Mouse (Mus musculus): Measurements from ENCODE around the gene Fzd4.

The Fzd4 gene

DNA sequence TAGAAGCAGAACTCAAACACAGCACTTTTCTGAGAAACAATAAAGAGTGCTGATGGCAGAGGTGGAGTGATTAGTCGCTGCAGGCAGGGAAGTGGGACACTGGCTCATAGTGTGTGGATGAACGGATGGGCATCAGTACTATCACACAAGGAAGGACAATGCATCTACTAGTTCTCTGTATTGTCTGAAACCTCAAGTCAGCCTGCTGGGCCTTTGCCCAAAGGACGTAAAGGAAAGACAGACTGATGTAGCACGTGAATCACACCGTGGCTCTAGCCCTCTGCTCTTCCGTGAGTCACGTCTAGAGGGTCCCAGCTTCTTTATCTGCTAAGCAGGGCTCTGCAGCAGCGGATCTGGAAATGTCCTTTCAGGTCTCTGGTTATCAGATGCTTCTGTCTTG lies 7.8 kb upstream of the Fzd4 start:
- CTCF ChIA-PET: interaction anchor here in 1 of 4 experiments (0.5 kb wide), 1 partner anchor 495 kb away, joined by 3 read pairs; no protein-coding TSS in a partner anchor
- POLR2A ChIA-PET: interaction anchor here in 1 of 4 experiments (0.6 to 1.2 kb wide), 2 partner anchors 9 to 28 kb away, joined by 3 read pairs; no protein-coding TSS in a partner anchor

GRCm38 (mm10) chr7:89397837-89398534 lies 6.2 kb upstream of the Fzd4 start:
- POLR2A ChIA-PET: interaction anchor here in 1 of 4 experiments (1.7 kb wide), 1 partner anchor 21 kb away, joined by 3 read pairs; no protein-coding TSS in a partner anchor
- CTCF ChIA-PET: no interaction called here

DNA sequence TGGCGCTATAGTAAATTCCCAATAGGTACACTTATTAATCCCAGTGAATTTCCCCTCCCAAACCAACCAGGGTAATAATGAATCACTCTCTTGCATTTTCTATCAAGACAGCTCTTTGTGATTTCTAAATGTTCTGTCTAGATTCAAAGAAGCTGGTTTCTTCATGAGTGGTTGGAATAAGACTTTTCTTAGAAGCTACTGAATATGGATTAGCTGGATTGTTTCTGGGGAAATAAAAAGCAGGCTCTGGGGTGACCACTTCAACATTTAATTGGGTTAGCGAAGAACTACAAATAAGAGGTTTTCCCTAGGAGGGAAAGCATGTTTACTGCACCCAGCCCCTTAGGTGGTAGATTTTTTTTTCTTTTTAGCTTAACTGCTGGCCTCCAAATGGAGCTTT lies 3.4 kb upstream of the Fzd4 start:
- POLR2A ChIA-PET: no interaction called here
- CTCF ChIA-PET: interaction anchor here in 2 of 4 experiments (0.5 to 0.6 kb wide), 2 partner anchors 464 to 491 kb away, joined by 3 to 9 read pairs; no protein-coding TSS in a partner anchor

GRCm38 (mm10) chr7:89401136-89401858 lies 2.9 kb upstream of the Fzd4 start:
- CTCF ChIA-PET: interaction anchor here in 2 of 4 experiments (0.5 to 0.6 kb wide), 2 partner anchors 463 to 490 kb away, joined by 3 to 9 read pairs; no protein-coding TSS in a partner anchor
- POLR2A ChIA-PET: interaction anchor here in 2 of 4 experiments (0.6 to 1.2 kb wide), 5 partner anchors 9 to 1007 kb away, joined by 3 to 8 read pairs (median 4); no protein-coding TSS in a partner anchor

DNA sequence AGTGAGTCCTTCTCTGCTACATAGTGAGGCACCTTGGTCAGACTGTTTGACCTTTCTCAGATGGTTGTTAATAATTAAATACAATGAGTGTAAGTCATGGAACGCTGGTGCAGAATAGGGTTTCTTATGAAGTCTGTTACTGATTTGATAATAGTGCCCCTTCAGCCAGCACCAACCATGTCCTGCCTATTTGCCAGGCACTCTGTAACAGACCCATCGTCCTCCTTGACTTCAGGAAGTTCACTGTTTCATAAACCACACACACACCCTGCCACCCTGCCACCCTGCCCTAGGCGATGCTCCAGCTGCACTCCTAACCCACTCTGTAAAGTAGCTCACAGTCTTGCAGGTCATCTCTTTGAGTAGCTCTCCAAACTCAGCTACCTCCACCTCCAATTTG lies 2.2 kb upstream of the Fzd4 start:
- POLR2A ChIA-PET: interaction anchor here in 3 of 4 experiments (0.6 to 1.2 kb wide), 8 partner anchors 9 to 1067 kb away, joined by 3 to 8 read pairs (median 3); no protein-coding TSS in a partner anchor
- CTCF ChIA-PET: no interaction called here

DNA sequence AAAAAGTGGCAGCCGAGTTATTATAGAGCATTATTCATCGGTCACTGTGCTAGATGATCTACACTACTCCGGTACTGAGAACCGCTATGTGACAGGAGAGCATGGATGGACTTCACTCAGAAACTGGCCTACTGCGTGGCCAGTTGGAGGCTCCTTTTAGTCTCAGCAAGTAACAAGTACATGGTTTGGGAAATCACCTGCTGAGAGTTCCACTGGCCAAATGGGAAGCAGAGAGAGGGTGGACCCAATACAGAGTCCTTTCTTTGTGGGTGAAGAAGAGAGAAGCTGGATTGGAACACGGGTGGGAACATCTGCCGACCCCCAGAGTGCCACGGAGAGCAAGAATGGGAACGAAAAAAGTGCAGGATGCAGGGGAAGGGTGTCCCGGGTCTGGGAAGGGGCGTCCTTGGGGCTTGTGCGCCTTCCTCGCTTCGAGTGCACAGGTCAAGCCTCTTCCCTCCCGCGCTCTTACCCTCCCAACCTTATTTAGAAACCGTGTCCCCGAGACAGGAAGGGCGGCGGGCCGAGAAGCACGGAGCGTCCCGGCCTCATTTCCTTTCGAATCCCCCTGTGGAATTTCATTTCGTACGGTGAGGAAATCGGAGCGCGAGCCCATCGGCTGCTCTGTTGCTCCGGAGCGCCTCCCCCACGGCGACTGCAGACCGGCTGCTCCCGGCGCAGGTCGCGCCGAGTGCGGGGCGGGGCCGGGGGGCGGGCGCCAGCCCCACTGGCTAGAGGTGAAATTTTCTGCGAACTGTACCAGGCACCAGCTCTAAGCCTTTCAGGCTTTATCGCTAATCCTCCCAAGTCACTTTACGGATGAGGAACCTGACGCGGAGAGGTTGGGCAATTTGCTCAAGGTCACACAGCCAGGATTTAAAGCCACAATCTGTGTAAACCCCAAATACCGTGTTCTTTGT lies 842 bp upstream of the Fzd4 start:
- ChIA-PET POLR2A (interaction anchor here in 3 of 4 experiments (0.6 to 1.6 kb wide), 4 partner anchors 9 to 432 kb away, joined by 3 to 5 read pairs (median 3); no protein-coding TSS in a partner anchor), CTCF (interaction anchor here in 1 of 4 experiments (0.8 kb wide), 1 partner anchor 235 kb away, joined by 3 read pairs; no protein-coding TSS in a partner anchor)

DNA sequence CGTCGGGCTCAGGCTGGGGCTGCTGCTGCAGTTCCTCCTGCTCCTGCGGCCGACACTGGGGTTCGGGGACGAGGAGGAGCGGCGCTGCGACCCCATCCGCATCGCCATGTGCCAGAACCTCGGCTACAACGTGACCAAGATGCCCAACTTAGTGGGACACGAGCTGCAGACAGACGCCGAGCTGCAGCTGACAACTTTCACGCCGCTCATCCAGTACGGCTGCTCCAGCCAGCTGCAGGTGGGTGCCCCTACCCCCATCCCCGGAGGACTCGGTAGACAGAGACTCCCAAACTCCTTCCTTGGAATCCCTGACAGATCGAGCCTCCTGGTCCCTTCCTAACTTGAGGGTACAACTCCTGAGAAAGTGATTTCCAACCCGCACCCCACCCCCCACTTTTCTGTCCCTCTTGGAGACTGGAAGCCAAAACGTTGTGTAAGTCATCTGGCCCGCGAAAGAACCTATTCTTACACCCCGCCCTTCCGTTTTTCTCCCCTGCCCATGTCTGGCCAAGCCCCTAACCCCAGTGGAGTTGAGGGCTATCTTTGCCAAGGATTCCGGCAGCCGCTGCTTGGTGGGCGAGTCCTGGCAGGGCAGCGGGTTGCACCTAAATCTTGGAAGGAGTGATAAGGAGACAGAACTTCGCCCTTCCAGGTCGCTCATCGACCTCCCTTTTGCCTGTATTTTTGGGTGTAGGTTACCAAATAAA lies 732 bp downstream of the Fzd4 start:
- CTCF ChIA-PET: no interaction called here
- POLR2A ChIA-PET: interaction anchor here in 1 of 4 experiments (1.6 kb wide), 1 partner anchor 11 kb away, joined by 5 read pairs; no protein-coding TSS in a partner anchor

- POLR2A ChIA-PET: no interaction called here
- CTCF ChIA-PET: no interaction called here
These were observed 1.9 kb downstream of the Fzd4 start for GRCm38 (mm10) chr7:89406011-89406410.

DNA sequence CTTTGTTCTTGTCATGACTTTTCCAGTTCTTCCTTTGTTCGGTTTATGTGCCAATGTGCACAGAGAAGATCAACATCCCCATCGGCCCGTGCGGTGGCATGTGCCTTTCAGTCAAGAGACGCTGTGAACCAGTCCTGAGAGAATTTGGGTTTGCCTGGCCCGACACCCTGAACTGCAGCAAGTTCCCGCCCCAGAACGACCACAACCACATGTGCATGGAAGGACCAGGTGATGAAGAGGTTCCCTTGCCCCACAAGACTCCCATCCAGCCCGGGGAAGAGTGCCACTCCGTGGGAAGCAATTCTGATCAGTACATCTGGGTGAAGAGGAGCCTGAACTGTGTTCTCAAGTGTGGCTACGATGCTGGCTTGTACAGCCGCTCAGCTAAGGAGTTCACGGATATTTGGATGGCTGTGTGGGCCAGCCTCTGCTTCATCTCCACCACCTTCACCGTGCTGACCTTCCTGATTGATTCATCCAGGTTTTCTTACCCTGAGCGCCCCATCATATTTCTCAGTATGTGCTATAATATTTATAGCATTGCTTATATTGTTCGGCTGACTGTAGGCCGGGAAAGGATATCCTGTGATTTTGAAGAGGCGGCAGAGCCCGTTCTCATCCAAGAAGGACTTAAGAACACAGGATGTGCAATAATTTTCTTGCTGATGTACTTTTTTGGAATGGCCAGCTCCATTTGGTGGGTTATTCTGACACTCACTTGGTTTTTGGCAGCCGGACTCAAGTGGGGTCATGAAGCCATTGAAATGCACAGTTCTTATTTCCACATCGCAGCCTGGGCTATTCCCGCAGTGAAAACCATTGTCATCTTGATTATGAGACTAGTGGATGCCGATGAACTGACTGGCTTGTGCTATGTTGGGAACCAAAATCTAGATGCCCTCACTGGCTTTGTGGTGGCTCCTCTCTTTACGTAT lies 3.1 kb downstream of the Fzd4 start:
- ChIA-PET CTCF (no interaction called here), POLR2A (interaction anchor here in 1 of 4 experiments (0.6 kb wide), 1 partner anchor 547 kb away, joined by 3 read pairs; no protein-coding TSS in a partner anchor)

DNA sequence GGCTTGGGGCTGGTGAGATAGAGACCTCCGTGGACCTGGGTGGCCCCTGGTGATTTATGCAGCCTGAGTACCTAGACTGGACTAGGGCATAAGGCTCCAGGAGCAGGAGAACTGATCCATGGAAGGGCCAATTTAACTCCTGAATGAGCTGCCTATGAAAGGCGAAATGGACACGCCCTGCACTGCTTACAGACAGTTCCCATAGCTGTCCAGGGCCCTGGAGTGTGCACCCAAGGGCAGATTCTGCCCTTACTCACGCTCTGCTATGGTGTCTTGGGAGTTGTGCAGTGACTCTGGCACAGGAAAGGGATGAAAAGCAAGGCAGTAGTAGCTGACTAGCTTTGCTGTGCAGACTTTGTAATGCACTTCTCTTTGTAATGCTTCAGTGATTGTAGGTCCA lies 6.1 kb downstream of the Fzd4 start:
- ChIA-PET POLR2A (interaction anchor here in 1 of 4 experiments (1.1 kb wide), 1 partner anchor 8 kb away, joined by 3 read pairs; no protein-coding TSS in a partner anchor), CTCF (interaction anchor here in 1 of 4 experiments (0.8 to 1.2 kb wide), 2 partner anchors 9 to 28 kb away, joined by 3 read pairs; no protein-coding TSS in a partner anchor)

DNA sequence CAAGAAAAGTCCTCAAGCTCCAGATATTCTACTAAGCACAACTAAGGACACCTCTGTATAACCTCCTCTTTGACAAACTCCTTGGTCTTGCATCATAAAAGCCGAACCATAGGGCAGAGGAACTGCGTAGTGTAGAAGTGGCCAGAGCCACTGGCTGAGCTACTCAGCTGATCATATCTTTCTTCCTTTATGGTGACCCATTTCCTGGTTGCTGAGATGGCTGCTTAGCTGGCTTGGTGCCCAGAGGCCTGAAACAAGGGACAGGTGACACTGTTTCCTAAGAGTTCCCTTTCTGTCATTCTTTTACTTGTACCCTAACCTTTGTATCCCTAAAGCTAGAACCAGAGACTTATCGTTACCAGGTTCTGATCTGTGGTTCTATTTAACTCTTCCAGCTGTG lies 7.2 kb downstream of the Fzd4 start:
- ChIA-PET CTCF (no interaction called here), POLR2A (interaction anchor here in 1 of 4 experiments (1.1 kb wide), 1 partner anchor 9 kb away, joined by 3 read pairs; no protein-coding TSS in a partner anchor)

DNA sequence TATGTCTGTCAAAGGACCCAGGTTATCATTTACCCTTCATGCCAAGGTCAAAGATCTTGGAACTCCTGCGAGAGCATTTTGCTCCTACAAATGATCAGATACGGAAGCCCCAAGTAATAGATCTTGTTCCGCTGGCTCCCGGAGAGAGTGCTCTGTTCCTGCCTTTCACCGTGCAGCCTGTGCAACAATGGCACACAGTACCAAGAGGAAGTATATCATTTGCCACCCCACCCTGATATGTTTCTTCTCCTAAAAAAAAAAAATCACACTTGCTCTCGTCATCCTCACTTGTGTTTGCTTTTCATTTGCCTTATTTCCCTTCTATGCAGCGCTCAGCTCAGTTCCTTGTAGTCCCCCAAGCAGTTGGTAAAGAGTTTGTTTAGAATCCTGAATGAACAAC lies 7.9 kb downstream of the Fzd4 start:
- CTCF ChIA-PET: no interaction called here
- POLR2A ChIA-PET: interaction anchor here in 2 of 4 experiments (1.0 to 1.1 kb wide), 2 partner anchors 8 to 9 kb away, joined by 3 read pairs; partner anchors contain the start of gene Tmem135 (in 1 of the 2)

- CTCF ChIA-PET: interaction anchor here in 1 of 4 experiments (6.1 kb wide), 1 partner anchor 247 kb away, joined by 26 read pairs; no protein-coding TSS in a partner anchor
- POLR2A ChIA-PET: interaction anchor here in 1 of 4 experiments (0.7 to 1.5 kb wide), 2 partner anchors 12 to 38 kb away, joined by 3 to 5 read pairs; partner anchors contain the start of genes Fzd4 and Tmem135
These were observed 11.9 kb downstream of the Fzd4 start for GRCm38 (mm10) chr7:89416027-89416426.

DNA sequence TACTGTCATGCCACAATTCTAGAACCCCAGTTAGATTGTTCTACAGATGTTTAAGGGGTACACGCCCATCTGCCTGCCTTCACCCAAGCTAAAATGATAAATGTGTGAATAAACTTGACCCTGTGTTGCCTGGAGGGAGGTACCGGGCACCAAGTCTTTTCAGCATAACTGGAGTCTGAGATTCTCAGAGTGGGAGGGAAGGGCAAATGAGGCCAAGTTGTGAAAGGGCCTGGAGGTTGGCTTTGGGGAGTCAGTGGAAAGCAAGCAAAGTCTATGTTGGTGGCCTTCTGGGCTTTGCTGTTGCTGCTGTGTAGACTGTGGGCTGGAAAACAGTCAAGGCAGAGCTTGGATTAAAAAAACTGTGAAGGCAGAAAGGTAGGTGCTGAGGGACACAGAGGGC lies 13.6 kb downstream of the Fzd4 start:
- POLR2A ChIA-PET: interaction anchor here in 1 of 4 experiments (0.6 kb wide), 1 partner anchor 306 kb away, joined by 7 read pairs; no protein-coding TSS in a partner anchor
- CTCF ChIA-PET: interaction anchor here in 1 of 4 experiments (6.1 kb wide), 1 partner anchor 249 kb away, joined by 26 read pairs; no protein-coding TSS in a partner anchor

GRCm38 (mm10) chr7:89418127-89418653 lies 14.0 kb downstream of the Fzd4 start:
- CTCF ChIA-PET: interaction anchor here in 3 of 4 experiments (1.0 to 6.1 kb wide), 4 partner anchors 15 to 291 kb away, joined by 3 to 26 read pairs (median 4); no protein-coding TSS in a partner anchor
- POLR2A ChIA-PET: interaction anchor here in 1 of 4 experiments (0.8 kb wide), 1 partner anchor 16 kb away, joined by 3 read pairs; no protein-coding TSS in a partner anchor

Measured in embryonic stem cell, embryonic (primary cell).